Mouse (Mus musculus) kidney, embryonic 16.5 days (tissue): ENCODE measurements around the gene Rela. TPM values are rescaled to one million over a fixed set of nuclear protein-coding genes. Genes with fewer than 3 reads are reported as not detected.
A peak's percentile ranks its signal among the peaks of the same experiment; 100 is the strongest.

Experiments
- ATAC-seq: fragments of 200-750 bp; cut with Nextera tagmentation; 2 replicates; pipeline ENCODE4 v1.8.0; 2017; ENCODE audit warnings: moderate TSS enrichment; ENCODE audit not compliant: low FRiP score, low TSS enrichment
- H3K27ac ChIP-seq: fragments of 300-500 bp; sonication (generic); 2 replicates; pipeline ENCODE4 v1.5.1; 2014; ENCODE audit warnings: low read length
- H3K27me3 ChIP-seq: fragments of 300-500 bp; sonication (generic); 2 replicates; pipeline ENCODE4 v1.6.1; 2014; ENCODE audit warnings: low read length, control low read depth, mixed read lengths; ENCODE audit not compliant: insufficient read depth
- H3K36me3 ChIP-seq: fragments of 300-500 bp; sonication (generic); 2 replicates; pipeline ENCODE4 v1.6.1; 2014; ENCODE audit warnings: low read length, control low read depth, mixed read lengths; ENCODE audit not compliant: insufficient read depth
- H3K4me1 ChIP-seq: fragments of 300-500 bp; sonication (generic); 2 replicates; pipeline ENCODE4 v1.6.1; 2014; ENCODE audit warnings: low read length, control low read depth, mixed read lengths; ENCODE audit not compliant: insufficient read depth
- H3K4me2 ChIP-seq: fragments of 300-500 bp; sonication (generic); replicated peaks from 2 replicates; pipeline ENCODE4 v1.6.1; 2014; ENCODE audit warnings: low read depth, low read length
- H3K4me3 ChIP-seq: fragments of 300-500 bp; sonication (generic); 2 replicates; pipeline ENCODE4 v1.5.1; 2014; ENCODE audit warnings: mild to moderate bottlenecking, low read length
- H3K9ac ChIP-seq: fragments of 300-500 bp; sonication (generic); replicated peaks from 2 replicates; pipeline ENCODE4 v1.6.1; 2014; ENCODE audit warnings: low read length
- H3K9me3 ChIP-seq: fragments of 300-500 bp; sonication (generic); 2 replicates; pipeline ENCODE4 v1.6.1; 2016; ENCODE audit warnings: low read length, control low read depth
- WGBS: fragments of 180-500 bp; shearing (Covaris S2); extraction: QIAGEN DNeasy Blood & Tissue Kit; methylation state at CpG from one replicate; pipeline ENCODE4 v1.1.7; 2014; 5-methylcytosine and 5-hydroxymethylcytosine counted together
- polyA plus RNA-seq: library from polyadenylated mRNA; unstranded; fragments of >200 nt; fragmentation: Nextera tagmentation; extraction: Ambion mirVana; gene quantifications from 2 replicates; pipeline ENCODE4 v1.2.1, GENCODE M21; 2015

Gene Rela
- polyA plus RNA-seq, 1 experiment from 2014 or later, result 56.9 TPM

DNA sequence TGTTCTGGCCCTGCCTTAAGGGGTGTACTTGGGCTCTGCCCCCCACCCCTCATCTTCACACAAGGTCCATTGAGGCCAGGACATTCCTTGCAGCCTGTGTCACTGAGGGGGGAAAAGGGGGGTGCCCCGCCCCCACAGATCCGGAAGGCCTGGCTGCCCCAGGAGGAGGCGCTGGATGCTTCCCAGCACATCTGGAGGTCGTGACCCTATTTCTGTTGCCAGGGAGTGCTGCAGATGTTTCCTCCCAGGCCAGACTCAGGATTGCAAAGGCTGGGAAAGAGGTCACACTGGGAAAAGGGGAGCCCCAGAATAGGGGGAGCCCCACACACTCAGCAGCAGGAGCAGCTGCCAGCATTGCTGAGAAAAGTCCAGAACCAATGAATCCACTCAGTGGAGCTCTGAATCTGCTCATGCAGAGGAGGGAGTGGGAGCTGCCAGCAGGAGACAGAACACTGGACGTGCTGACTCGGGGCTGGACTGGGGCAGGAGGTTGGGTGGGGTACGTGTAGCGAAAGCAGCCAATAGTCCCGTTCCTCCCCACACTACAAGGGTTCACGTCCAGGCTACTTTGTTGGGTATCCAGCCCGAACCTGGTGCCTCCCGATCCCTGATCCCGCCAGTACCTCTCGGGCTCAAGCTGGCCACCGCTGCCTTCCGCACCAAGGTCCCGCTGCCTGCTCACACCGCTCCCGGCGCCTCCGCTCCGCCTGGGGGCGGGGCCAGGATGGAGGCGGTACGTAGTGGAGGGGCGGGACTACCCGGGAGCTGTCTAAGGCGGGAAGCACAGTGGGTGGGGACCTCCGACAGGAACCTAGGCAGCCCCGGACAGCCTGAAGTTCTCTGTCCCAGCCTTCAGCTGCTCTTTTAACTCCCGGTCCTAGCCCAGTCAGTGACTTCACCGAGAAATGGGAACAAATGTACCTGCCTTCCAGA lies 26.0 kb downstream of the Rela start, which contains the start of gene Sipa1:
Sipa1 (minus strand) TSS at position 727 of the 933 bp plus-strand sequence.
- no peaks in the 10 kb centered on the region for H3K9me3 ChIP-seq
- WGBS, result 2% methylated on average over 31 of the region's 32 CpGs
- H3K36me3 ChIP-seq, result peaks cover 32% of the 10 kb centered on the region
- peak within 1 kb of the TSS; percentile 92 for H3K27ac ChIP-seq
- H3K27me3 ChIP-seq, result no peaks in the 10 kb centered on the region
- H3K9ac ChIP-seq, result peak within 1 kb of the TSS; percentile 72
- peaks cover 27% of the 10 kb centered on the region for H3K4me1 ChIP-seq
- H3K4me3 ChIP-seq, result peak within 1 kb of the TSS; percentile 61
- H3K4me2 ChIP-seq, result peak within 1 kb of the TSS; percentile 60
- peak; percentile 95 for ATAC-seq

DNA sequence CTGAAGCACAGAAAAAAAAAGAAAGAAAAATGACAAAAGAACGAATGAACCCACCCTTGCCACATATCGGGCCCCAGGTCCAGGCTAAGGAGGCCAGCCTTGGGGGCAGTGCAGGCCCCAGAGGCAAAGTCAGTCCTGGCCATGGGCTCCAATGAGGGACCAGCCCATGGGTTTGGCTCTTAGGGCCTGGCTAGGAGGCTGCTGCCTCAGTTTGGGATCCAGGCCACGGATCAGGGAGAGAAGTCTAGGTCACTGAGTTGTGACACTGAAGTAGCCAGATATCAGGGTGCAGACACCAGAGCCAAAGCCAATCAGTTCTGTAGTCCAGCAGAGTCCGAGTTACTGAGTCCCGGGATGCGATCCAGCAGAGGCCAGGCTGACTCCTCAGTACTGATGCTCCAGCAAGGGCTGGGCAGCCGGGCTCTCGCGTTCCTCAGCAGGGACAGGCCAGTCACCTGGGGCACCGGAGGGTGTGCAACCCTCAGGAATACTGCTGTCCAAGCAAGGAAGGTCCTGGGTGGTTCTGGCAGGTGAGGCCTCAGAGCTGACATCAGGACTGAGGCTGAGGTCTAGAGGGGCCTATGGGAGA lies 27.5 kb downstream of the Rela start:
- H3K36me3 ChIP-seq, result peaks cover 28% of the 10 kb centered on the region
- no peak overlapping the region for H3K27ac ChIP-seq
- no peaks in the 10 kb centered on the region for H3K9me3 ChIP-seq
- WGBS, result 95% methylated on average over 10 of the region's 10 CpGs
- H3K9ac ChIP-seq, result no peak overlapping the region
- H3K4me1 ChIP-seq, result peaks cover 27% of the 10 kb centered on the region
- no peaks in the 10 kb centered on the region for H3K27me3 ChIP-seq
- ATAC-seq, result no peak
- H3K4me2 ChIP-seq, result no peak overlapping the region
- no peak overlapping the region for H3K4me3 ChIP-seq

DNA sequence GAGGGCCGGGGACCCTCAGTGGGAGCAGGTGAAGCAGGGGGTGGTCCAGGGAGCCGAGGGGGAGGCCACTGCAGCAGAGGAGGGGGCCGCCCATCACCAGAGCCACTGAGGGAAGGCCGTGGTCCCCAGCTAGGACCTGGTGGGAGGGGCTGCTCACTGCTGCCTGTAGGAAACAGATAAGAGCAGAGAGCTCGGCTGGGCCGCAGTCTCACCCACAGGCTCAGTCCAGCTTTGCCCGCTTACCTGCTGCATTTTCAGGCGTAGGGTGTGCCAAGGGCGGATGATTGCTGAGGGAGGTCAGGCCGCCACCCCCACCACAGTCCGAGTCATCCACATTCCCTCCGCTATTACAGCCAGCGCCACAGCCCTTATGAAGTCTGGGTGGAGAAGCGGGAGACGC lies 28.2 kb downstream of the Rela start:
- H3K4me1 ChIP-seq, result peaks cover 27% of the 10 kb centered on the region
- no peak for ATAC-seq
- H3K9me3 ChIP-seq, result no peaks in the 10 kb centered on the region
- WGBS, result 92% methylated on average over 15 of the region's 15 CpGs
- H3K27me3 ChIP-seq, result no peaks in the 10 kb centered on the region
- peaks cover 32% of the 10 kb centered on the region for H3K36me3 ChIP-seq
- no peak overlapping the region for H3K9ac ChIP-seq
- no peak overlapping the region for H3K4me2 ChIP-seq
- H3K27ac ChIP-seq, result no peak overlapping the region
- H3K4me3 ChIP-seq, result no peak overlapping the region

DNA sequence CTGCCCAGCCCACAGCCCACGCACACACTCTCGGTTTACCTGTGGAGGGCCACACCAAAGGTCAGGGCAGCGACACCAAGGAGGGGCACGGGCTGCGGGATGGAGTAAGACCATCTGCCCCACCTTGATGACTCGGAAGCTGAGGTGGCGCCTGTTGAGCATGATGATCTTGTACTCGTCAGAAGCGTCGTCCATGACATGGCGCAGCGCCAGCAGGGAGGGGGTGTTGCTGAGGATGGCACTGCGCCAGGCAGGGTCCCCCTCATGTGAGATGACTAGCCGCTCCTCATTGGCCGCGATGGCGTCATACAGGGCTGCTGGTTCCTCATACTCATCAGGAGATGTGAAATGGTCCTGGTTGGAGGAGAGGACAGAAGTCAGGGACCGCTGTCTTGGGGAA lies 29.1 kb downstream of the Rela start:
- peaks cover 39% of the 10 kb centered on the region for H3K36me3 ChIP-seq

DNA sequence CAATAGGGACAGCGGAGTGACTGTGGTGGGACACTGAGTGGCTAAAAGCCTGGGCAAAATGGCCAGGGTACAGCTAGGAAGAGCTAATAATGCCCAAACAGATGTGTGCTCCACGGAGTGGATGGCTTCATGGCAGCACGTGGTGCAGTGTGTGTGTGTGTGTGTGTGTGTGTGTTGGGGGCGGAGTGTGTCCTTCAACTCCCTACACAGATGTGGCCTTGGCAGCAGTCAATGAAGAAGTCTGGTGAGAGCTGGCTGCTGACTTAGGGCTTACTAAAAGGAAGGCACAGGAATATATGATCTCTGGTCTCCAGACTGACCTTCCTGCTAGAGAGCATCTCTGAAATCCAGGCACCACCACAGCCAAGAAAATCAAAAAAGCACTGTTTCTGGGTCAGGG lies 31.1 kb downstream of the Rela start:
- peaks cover 59% of the 10 kb centered on the region for H3K36me3 ChIP-seq
- H3K27me3 ChIP-seq, result no peaks in the 10 kb centered on the region
- no peak for ATAC-seq
- H3K4me2 ChIP-seq, result no peak overlapping the region
- no peak overlapping the region for H3K27ac ChIP-seq
- H3K9me3 ChIP-seq, result no peaks in the 10 kb centered on the region
- H3K4me3 ChIP-seq, result no peak overlapping the region
- H3K4me1 ChIP-seq, result peaks cover 7% of the 10 kb centered on the region
- WGBS, result 94% methylated on average over 4 of the region's 4 CpGs
- H3K9ac ChIP-seq, result no peak overlapping the region

More for the DNA sequence above, 29.1 kb downstream of the Rela start:
- Histone ChIP-seq H3K4me3 (no peak overlapping the region), H3K27ac (no peak overlapping the region), H3K4me2 (no peak overlapping the region), H3K4me1 (peaks cover 25% of the 10 kb centered on the region), H3K9me3 (no peaks in the 10 kb centered on the region), H3K27me3 (no peaks in the 10 kb centered on the region), H3K9ac (no peak overlapping the region)
- no peak for ATAC-seq
- 91% methylated on average over 18 of the region's 18 CpGs for WGBS

DNA sequence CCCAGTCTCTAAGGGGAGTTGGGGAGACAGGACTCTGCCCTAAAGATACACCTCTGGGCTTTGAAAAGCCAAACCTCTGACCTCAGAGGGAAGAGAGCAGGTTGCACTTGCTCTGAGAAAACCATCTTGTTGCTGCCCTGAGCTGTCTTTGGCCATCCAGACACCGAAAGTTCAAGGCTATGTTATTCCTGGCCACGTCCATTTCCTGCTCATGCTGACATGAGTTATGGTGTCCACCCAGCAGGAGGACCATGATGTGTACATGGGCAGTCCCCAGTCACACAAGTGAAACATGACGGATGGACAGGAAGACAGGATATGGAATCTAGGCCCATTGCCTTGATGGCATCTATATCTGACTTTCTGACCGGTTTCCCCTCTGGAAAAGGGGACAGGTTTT lies 43.1 kb downstream of the Rela start:
- WGBS, result 47% methylated on average over 4 of the region's 4 CpGs
- Histone ChIP-seq H3K9ac (no peak overlapping the region), H3K4me1 (no peaks in the 10 kb centered on the region), H3K4me3 (no peak overlapping the region), H3K9me3 (no peaks in the 10 kb centered on the region), H3K4me2 (no peak overlapping the region), H3K27me3 (no peaks in the 10 kb centered on the region), H3K36me3 (peaks cover 72% of the 10 kb centered on the region), H3K27ac (no peak overlapping the region; the same call in 1 of the 2 replicates)
- no peak for ATAC-seq

DNA sequence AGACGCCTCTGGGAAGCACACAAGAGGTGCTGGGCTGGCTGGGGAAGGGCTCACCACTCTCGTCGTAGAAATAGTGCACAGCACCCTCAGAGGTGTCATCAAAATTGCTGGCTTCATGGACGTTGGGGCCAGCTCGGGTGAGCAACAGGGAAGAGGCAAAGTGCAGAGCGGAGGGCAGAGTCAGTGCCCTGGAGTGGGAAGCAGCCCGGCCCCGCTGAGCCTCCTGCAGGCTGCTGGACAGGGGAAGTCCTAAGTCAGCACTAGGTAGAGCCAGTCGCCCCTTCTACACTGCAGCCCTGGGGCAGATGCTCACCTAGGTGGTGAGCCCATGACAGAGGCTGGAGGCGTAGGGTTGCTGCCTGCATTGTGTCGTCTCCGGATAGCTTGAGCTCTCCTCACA lies 47.0 kb downstream of the Rela start:
- Histone ChIP-seq H3K9ac (no peak overlapping the region), H3K36me3 (peaks cover 55% of the 10 kb centered on the region)
- WGBS, result 90% methylated on average over 12 of the region's 12 CpGs

DNA sequence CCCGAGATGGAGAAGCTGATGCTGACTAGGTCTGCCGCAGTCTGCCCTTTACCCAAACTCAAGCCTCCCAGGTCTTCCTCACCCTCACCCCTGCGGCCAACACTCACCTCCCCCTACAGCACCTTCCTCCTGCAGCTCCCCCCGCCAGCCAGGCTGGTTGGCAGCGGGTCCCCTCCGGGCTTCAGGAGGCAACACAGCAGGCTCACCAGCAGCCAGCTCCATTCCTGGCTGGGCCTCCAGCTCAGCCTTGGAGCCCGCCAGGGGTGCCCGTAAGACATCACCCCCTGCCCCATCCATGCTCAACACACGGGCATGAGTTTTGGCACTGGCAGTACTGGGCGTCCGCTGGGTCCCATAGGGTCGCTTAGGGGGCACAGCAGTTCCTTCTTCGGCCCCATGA lies 47.7 kb downstream of the Rela start:
- H3K4me1 ChIP-seq, result peaks cover 10% of the 10 kb centered on the region
- no peaks in the 10 kb centered on the region for H3K9me3 ChIP-seq
- no peak overlapping the region for H3K9ac ChIP-seq
- ATAC-seq, result no peak
- WGBS, result 95% methylated on average over 13 of the region's 13 CpGs
- no peaks in the 10 kb centered on the region for H3K27me3 ChIP-seq
- H3K4me3 ChIP-seq, result no peak overlapping the region
- peaks cover 48% of the 10 kb centered on the region for H3K36me3 ChIP-seq
- H3K27ac ChIP-seq, result no peak overlapping the region
- no peak overlapping the region for H3K4me2 ChIP-seq

More for the DNA sequence above, 47.0 kb downstream of the Rela start:
- no peak overlapping the region for H3K4me2 ChIP-seq
- H3K27ac ChIP-seq, result no peak overlapping the region
- ATAC-seq, result no peak
- H3K4me1 ChIP-seq, result peaks cover 10% of the 10 kb centered on the region
- H3K4me3 ChIP-seq, result no peak overlapping the region
- no peaks in the 10 kb centered on the region for H3K27me3 ChIP-seq
- no peaks in the 10 kb centered on the region for H3K9me3 ChIP-seq

DNA sequence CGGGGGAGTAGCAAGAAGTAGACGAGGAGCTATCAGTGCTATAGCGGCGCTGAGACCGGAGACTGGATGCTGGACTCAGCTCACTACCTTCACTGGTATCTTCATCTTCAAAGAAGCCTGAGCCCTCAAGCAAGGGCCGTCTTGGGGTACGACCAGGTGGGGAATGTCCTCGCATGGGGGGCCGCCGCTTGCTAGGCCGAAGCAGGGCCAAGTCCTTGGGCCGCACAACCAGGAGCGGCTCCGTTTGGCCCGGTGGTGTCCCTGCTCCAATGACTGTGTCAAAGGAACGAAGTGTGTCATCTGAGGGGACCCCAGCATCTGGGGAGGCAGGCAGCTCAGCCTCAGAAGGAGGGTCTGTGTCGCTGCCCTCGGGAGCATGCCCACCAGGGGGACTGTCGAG lies 48.1 kb downstream of the Rela start:
- H3K9ac ChIP-seq, result no peak overlapping the region
- H3K4me1 ChIP-seq, result peaks cover 14% of the 10 kb centered on the region
- ATAC-seq, result no peak
- 95% methylated on average over 19 of the region's 19 CpGs for WGBS
- no peaks in the 10 kb centered on the region for H3K27me3 ChIP-seq
- H3K27ac ChIP-seq, result no peak overlapping the region
- no peak overlapping the region for H3K4me3 ChIP-seq
- H3K9me3 ChIP-seq, result no peaks in the 10 kb centered on the region
- peaks cover 47% of the 10 kb centered on the region for H3K36me3 ChIP-seq
- H3K4me2 ChIP-seq, result no peak overlapping the region

DNA sequence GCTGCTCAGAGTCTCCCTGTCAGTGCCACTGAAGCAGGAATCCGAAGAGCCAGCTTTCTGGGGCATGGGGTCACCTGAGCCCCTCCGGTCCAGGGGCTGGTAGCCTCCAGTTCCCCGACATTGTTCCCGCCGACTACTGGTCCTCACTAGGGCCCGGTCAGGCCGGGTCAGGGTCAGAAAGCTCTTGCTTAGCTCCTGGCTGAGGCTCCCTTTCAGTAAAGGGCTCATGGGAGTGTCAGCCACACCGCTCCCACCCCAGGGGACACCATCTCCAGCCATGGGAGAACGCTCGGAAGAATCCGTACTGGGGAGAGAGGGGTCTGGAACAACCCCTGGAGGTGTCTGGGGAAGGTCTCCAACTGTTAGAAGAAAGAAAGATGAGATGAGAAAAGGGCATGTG lies 48.6 kb downstream of the Rela start:
- ATAC-seq, result no peak
- Histone ChIP-seq H3K27me3 (no peaks in the 10 kb centered on the region), H3K36me3 (peaks cover 47% of the 10 kb centered on the region), H3K4me1 (peaks cover 18% of the 10 kb centered on the region), H3K9ac (no peak overlapping the region), H3K27ac (no peak overlapping the region), H3K4me3 (no peak overlapping the region), H3K4me2 (no peak overlapping the region), H3K9me3 (no peaks in the 10 kb centered on the region)
- WGBS, result 94% methylated on average over 11 of the region's 11 CpGs
